Mouse (Mus musculus) adrenal gland, adult 18-20 months (tissue): Measurements from ENCODE around the gene Twsg1. TPM values are rescaled to one million over a fixed set of nuclear protein-coding genes. Genes with fewer than 3 reads are reported as not detected.

Experiments
- DNase-seq, 2 experiments: peaks; one replicate each; pipeline ENCODE4 v3.0.0; 2021 to 2022; ENCODE audit warnings: low spot score in 2 of 2
- total RNA-seq, 2 experiments: library from RNA; stranded (reverse); gene quantifications; 1 replicate in 1 of 2; 2 replicates in 1 of 2; pipeline ENCODE4 v1.2.3; 2021

Gene Twsg1
- total RNA-seq, 2 experiments from 2014 or later, result 90.4 to 99.9 TPM

DNA sequence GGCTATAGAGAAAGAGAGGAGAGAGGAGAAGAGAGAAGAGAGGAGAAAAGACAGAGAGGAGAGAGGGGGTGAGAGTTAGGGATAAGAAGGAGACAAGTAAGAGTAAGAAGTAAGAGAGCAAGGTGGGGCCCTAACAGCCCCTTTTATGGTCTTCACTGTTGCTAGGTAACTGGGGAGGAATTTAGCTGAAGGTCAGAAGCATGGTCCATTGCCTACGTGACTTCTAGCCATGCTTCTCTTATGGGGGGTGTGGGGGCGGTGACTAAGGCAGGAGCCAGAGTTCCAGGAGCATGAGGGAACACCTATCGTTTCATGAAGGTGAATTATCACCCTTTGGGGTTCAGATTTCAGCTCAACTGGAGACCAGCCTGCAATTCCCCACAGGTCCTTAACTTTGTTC lies 55.0 kb downstream of the Twsg1 start:
- no peak for DNase-seq

DNA sequence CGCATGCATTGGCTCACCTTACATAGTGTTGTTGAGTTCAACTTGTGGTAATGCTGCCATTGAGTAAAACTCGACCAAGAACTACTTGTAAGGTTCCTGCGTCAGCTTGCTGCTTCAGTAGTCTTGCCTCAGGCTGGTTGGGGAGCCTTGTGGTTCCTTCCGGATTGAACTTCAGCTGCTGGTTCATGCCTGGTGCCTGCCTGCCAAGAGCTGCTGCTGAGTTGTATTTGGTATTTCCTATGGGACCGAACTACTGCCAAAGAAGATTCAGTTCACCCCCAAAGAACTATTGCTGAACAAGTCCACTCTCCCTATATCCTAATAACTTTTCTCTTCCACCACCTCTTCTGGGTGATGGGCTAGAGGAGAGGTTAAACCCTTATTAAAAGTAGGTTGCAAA lies 61.5 kb downstream of the Twsg1 start:
- no peak for DNase-seq

GRCm38 (mm10) chr17:65886571-65886970 lies 64.5 kb downstream of the Twsg1 start:
- DNase-seq, result no peak

GRCm38 (mm10) chr17:65885697-65886529 lies 65.1 kb downstream of the Twsg1 start, which contains the start of gene Ralbp1:
Ralbp1 (minus strand) TSS chr17:65885798.
- DNase-seq, result peak in 1 of 2 experiments; percentile 29

DNA sequence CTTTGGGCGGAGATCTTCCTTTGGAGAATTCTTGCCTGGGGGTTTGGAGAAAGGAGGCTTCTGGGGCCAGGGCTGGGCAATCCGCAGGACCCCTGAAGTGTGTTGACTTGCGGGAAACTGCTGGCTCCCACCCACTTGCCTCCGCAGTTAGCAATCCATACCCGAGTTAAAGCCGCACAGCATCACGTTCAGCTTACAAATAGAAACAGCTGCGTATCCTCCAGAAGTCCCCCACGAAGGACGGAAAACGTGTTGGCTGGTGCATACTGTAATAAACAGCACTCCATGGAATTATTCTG lies 65.7 kb downstream of the Twsg1 start:
- no peak for DNase-seq

DNA sequence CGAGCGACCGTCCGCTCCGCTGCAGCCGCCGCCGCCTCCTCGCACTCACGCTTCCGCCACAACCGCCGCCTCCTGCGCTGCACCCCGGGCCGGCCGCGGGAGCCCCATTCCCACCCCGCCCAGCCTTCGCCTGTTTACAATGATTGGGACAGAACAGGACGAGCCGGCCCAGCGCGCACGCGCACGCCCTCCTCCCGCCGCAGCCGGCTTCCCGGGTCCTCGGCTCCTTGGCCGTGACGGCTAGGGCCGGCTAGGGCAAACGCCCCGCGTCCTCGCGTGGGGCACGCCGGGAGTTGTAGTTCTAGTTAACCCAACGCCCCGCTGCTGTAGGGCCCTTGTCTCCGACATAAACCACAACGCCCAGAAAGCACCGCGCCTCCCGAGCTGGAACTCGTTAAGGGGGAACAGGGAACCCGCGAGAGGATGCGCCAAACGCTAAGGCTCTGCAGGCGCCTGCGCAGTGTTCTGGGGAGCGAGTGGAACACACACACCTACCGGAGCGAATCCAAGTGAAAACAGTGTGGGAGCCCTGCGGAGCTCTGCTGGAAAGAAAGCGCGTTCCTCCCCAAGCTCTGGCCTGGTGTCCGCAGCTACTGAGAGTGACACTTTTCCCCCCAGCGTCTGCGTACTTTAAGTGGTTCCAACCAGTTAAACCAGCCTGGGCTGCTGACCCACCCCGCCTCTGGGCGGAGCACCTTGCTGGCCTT lies 66.2 kb downstream of the Twsg1 start:
- peak; percentile 96 for DNase-seq

GRCm38 (mm10) chr17:65884061-65884669 lies 66.9 kb downstream of the Twsg1 start:
- peak in 1 of 2 experiments; percentile 36 for DNase-seq

GRCm38 (mm10) chr17:65877026-65877425 lies 74.0 kb downstream of the Twsg1 start:
- DNase-seq, result no peak

GRCm38 (mm10) chr17:65873834-65874233 lies 77.2 kb downstream of the Twsg1 start:
- no peak for DNase-seq

DNA sequence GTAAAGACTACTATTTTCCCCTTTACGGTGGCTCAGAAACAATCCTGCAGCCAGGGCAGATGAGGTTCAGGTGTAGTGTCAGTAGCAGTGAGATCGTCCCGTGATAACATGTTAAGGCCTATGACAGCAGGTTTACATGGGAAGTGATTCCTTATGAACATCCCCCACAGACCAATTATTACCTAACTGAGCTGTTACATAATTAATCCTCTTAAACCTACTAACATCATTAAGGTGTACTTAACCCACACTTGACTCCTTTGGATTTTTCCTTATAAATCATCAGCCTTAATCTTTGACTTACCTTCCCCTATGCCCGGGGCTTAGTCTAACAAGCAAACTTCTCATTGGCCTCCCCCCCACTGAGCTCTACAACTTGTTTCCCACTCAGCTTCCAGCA lies 77.9 kb downstream of the Twsg1 start:
- no peak for DNase-seq

GRCm38 (mm10) chr17:65872652-65873051 lies 78.4 kb downstream of the Twsg1 start:
- no peak for DNase-seq

DNA sequence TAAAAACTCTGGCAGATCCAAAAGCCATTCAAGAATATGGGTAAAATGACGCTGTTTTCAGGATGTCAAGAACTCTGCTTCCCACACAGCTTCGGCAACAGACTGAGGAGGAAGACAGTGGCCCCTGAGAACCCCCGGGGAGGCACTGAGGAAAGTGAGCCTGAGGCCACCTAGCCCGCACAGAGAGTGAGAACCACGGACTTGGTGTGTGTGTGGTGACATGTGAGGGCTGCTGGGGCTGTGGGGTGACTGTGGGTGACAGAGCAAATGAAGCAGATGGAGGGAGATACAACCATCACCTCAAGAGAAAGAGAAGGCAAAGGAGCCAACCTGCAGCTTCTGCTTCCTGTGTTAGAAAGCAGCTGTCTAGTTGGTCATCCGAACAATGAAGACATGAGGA lies 79.0 kb downstream of the Twsg1 start:
- no peak for DNase-seq

Other genes with a start within 250 kb of the Twsg1 start
- 10 to 100 TPM; 29.5 to 42.4 TPM for gene Rab31, start 178.5 kb downstream of the Twsg1 start, total RNA-seq
- gene Ppp4r1, start 168.7 kb downstream of the Twsg1 start, total RNA-seq, result 10 to 100 TPM; 57.2 to 70.4 TPM
- gene Ralbp1, start 65.4 kb downstream of the Twsg1 start, total RNA-seq, result 10 to 100 TPM; 46.3 to 66.8 TPM
- gene Ankrd12, start 125.9 kb upstream of the Twsg1 start, total RNA-seq, result 10 to 100 TPM; 25.2 to 32.1 TPM
- gene Ndufv2, start 150.3 kb upstream of the Twsg1 start, total RNA-seq, result 100 to 1,000 TPM; 362 to 532 TPM
- 10 to 100 TPM; 34.0 to 36.6 TPM for gene Washc1, start 160.3 kb upstream of the Twsg1 start, total RNA-seq
- 1 to 10 TPM; 3.7 to 4.2 TPM for gene Ddx11, start 172.3 kb upstream of the Twsg1 start, total RNA-seq